Mouse (Mus musculus): ENCODE measurements around the gene E2f1. TPM values are rescaled to one million over a fixed set of nuclear protein-coding genes. Genes with fewer than 3 reads are reported as not detected.

Gene E2f1
- polyA plus RNA-seq (2012; rRNA removed), result 15.0 and 19.5 TPM in 2 replicates

GRCm38 (mm10) chr2:154569836-154570286, at the start of gene E2f1:
Gene E2f1 (minus strand): TSS chr2:154569892.
- peak; percentile 98 for DNase-seq (ENCODE audit: low read depth)
- no peak for TF ChIP-seq POLR2A (IDR thresholded peaks at IDR 0.05; ENCODE audit: borderline replicate concordance, extremely low read depth, insufficient read depth, insufficient read length, poor library complexity, severe bottlenecking)
- TF ChIP-seq CTCF (IDR thresholded peaks at IDR 0.05; ENCODE audit: borderline replicate concordance, extremely low read depth, insufficient read depth, insufficient read length), result no peak

- TF ChIP-seq POLR2A (IDR thresholded peaks at IDR 0.05; ENCODE audit: borderline replicate concordance, extremely low read depth, insufficient read depth, insufficient read length, poor library complexity, severe bottlenecking), result no peak
- no peak for TF ChIP-seq CTCF (IDR thresholded peaks at IDR 0.05; ENCODE audit: borderline replicate concordance, extremely low read depth, insufficient read depth, insufficient read length)
- DNase-seq (ENCODE audit: low read depth), result no peak
Measured at GRCm38 (mm10) chr2:154617061-154617460, 47.4 kb upstream of the E2f1 start.

GRCm38 (mm10) chr2:154615674-154616073, 46.0 kb upstream of the E2f1 start:
- no peak for DNase-seq (ENCODE audit: low read depth)
- no peak for TF ChIP-seq CTCF (IDR thresholded peaks at IDR 0.05; ENCODE audit: borderline replicate concordance, extremely low read depth, insufficient read depth, insufficient read length)

GRCm38 (mm10) chr2:154614841-154615576, 45.3 kb upstream of the E2f1 start:
- no peak for TF ChIP-seq POLR2A (IDR thresholded peaks at IDR 0.05; ENCODE audit: borderline replicate concordance, extremely low read depth, insufficient read depth, insufficient read length, poor library complexity, severe bottlenecking)
- TF ChIP-seq CTCF (IDR thresholded peaks at IDR 0.05; ENCODE audit: borderline replicate concordance, extremely low read depth, insufficient read depth, insufficient read length), result no peak
- DNase-seq (ENCODE audit: low read depth), result peak; percentile 40

GRCm38 (mm10) chr2:154613118-154614115, 43.7 kb upstream of the E2f1 start, which contains the start of the genes Zfp341 and 4930519P11Rik:
Gene Zfp341 (plus strand): TSS chr2:154613297.
Gene 4930519P11Rik (minus strand): TSS chr2:154613437.
- TF ChIP-seq POLR2A (IDR thresholded peaks at IDR 0.05; ENCODE audit: borderline replicate concordance, extremely low read depth, insufficient read depth, insufficient read length, poor library complexity, severe bottlenecking) (peak; percentile 93), CTCF (IDR thresholded peaks at IDR 0.05; ENCODE audit: borderline replicate concordance, extremely low read depth, insufficient read depth, insufficient read length) (peak; percentile 81)

GRCm38 (mm10) chr2:154609050-154609767, 39.5 kb upstream of the E2f1 start:
- DNase-seq (ENCODE audit: low read depth), result no peak
- TF ChIP-seq POLR2A (IDR thresholded peaks at IDR 0.05; ENCODE audit: borderline replicate concordance, extremely low read depth, insufficient read depth, insufficient read length, poor library complexity, severe bottlenecking) (no peak), CTCF (IDR thresholded peaks at IDR 0.05; ENCODE audit: borderline replicate concordance, extremely low read depth, insufficient read depth, insufficient read length) (no peak)

More at GRCm38 (mm10) chr2:154613118-154614115, 43.7 kb upstream of the E2f1 start, which contains the start of the genes Zfp341 and 4930519P11Rik:
- peak; percentile 97 for DNase-seq (ENCODE audit: low read depth)

- TF ChIP-seq CTCF (IDR thresholded peaks at IDR 0.05; ENCODE audit: borderline replicate concordance, extremely low read depth, insufficient read depth, insufficient read length) (no peak), POLR2A (IDR thresholded peaks at IDR 0.05; ENCODE audit: borderline replicate concordance, extremely low read depth, insufficient read depth, insufficient read length, poor library complexity, severe bottlenecking) (no peak)
Measured at GRCm38 (mm10) chr2:154606965-154607364, 37.3 kb upstream of the E2f1 start.

GRCm38 (mm10) chr2:154604156-154604555, 34.5 kb upstream of the E2f1 start:
- no peak for DNase-seq (ENCODE audit: low read depth)
- TF ChIP-seq POLR2A (IDR thresholded peaks at IDR 0.05; ENCODE audit: borderline replicate concordance, extremely low read depth, insufficient read depth, insufficient read length, poor library complexity, severe bottlenecking) (no peak), CTCF (IDR thresholded peaks at IDR 0.05; ENCODE audit: borderline replicate concordance, extremely low read depth, insufficient read depth, insufficient read length) (no peak)

More at GRCm38 (mm10) chr2:154606965-154607364, 37.3 kb upstream of the E2f1 start:
- no peak for DNase-seq (ENCODE audit: low read depth)

- DNase-seq (ENCODE audit: low read depth), result peak; percentile 99
- no peak for TF ChIP-seq CTCF (IDR thresholded peaks at IDR 0.05; ENCODE audit: borderline replicate concordance, extremely low read depth, insufficient read depth, insufficient read length)
- TF ChIP-seq POLR2A (IDR thresholded peaks at IDR 0.05; ENCODE audit: borderline replicate concordance, extremely low read depth, insufficient read depth, insufficient read length, poor library complexity, severe bottlenecking), result peak; percentile 36; the same call in 1 of the 2 replicates
Measured at GRCm38 (mm10) chr2:154603638-154604153, 34.0 kb upstream of the E2f1 start, which contains the start of gene Pxmp4. Gene Pxmp4 (minus strand): TSS chr2:154603708.

GRCm38 (mm10) chr2:154603007-154603637, 33.4 kb upstream of the E2f1 start:
- TF ChIP-seq CTCF (IDR thresholded peaks at IDR 0.05; ENCODE audit: borderline replicate concordance, extremely low read depth, insufficient read depth, insufficient read length), result no peak
- TF ChIP-seq POLR2A (IDR thresholded peaks at IDR 0.05; ENCODE audit: borderline replicate concordance, extremely low read depth, insufficient read depth, insufficient read length, poor library complexity, severe bottlenecking), result no peak
- DNase-seq (ENCODE audit: low read depth), result no peak

Data from brain, embryonic 14.5 days (tissue).